In genomic region chr7:127685304-127686018, GRCm38 (mm10) we compare ENCODE assay signal across 10 mouse cellular contexts. TPM values are rescaled to one million over a fixed set of nuclear protein-coding genes. Genes with fewer than 3 reads are reported as not detected.
DNase-seq lines count a peak whose midpoint lies in the region; ATAC-seq and TF ChIP-seq lines count a peak whose summit lies in the region.
"Had no signal": no experiment of that assay in that cellular context is flagged by ENCODE, and none has a peak within 500 bp of the region (broad histone marks: within the 10 kb centered on the region; RNA-seq: fewer than 3 reads in every experiment).

No protein-coding gene starts in this region.

- no peak overlapping the region for H3K4me3 ChIP-seq in hindbrain, postnatal 0 days (ENCODE audit: low read length)
- no peak overlapping the region for H3K4me3 ChIP-seq in hindbrain, embryonic 11.5 days (ENCODE audit: low read depth, low read length)

- no peaks in the 10 kb centered on the region for H3K36me3 ChIP-seq in hindbrain, postnatal 0 days (ENCODE audit: insufficient read depth, low read length)
- H3K36me3 ChIP-seq in hindbrain, embryonic 11.5 days (ENCODE audit: control insufficient read depth, insufficient read depth, low read length): no peaks in the 10 kb centered on the region

- H3K4me1 ChIP-seq in hindbrain, postnatal 0 days (ENCODE audit: insufficient read depth, low read length): no peaks in the 10 kb centered on the region
- no peaks in the 10 kb centered on the region for H3K4me1 ChIP-seq in hindbrain, embryonic 11.5 days (replicated peaks; ENCODE audit: control insufficient read depth, insufficient read depth, low read length)

- no peaks in the 10 kb centered on the region for H3K27me3 ChIP-seq in hindbrain, postnatal 0 days (ENCODE audit: insufficient read depth, low read length)
- no peaks in the 10 kb centered on the region for H3K27me3 ChIP-seq in hindbrain, embryonic 11.5 days (ENCODE audit: control insufficient read depth, insufficient read depth, low read length)

- WGBS in hindbrain, postnatal 0 days: 58% methylated on average over 14 of the region's 14 CpGs
- 69% methylated on average over 14 of the region's 14 CpGs for WGBS in hindbrain, embryonic 11.5 days

- no peak overlapping the region for H3K4me2 ChIP-seq in hindbrain, postnatal 0 days (ENCODE audit: low read depth, low read length)
- H3K4me2 ChIP-seq in hindbrain, embryonic 11.5 days (replicated peaks; ENCODE audit: low read depth, low read length): no peak overlapping the region

- H3K9me3 ChIP-seq in hindbrain, postnatal 0 days (ENCODE audit: low read length): no peaks in the 10 kb centered on the region
- no peaks in the 10 kb centered on the region for H3K9me3 ChIP-seq in hindbrain, embryonic 11.5 days (ENCODE audit: control insufficient read depth, low read length)

- TF ChIP-seq CTCF in hindbrain, postnatal 0 days (IDR thresholded peaks at IDR 0.05; ENCODE audit: low read depth): no peak

- DNase-seq in hindbrain, postnatal 0 days (ENCODE audit: low spot score): peak; percentile 28
- no peak for DNase-seq in hindbrain, embryonic 11.5 days (ENCODE audit: low spot score)
- DNase-seq in Muller cell, postnatal 12 days (ENCODE audit: inconsistent ontology term): peak; percentile 73
- peak; percentile 66 for DNase-seq in gastrocnemius, postnatal 14 days
- peak; percentile 25 for DNase-seq in lung, postnatal 14 days
- DNase-seq in layer of hippocampus, adult 9-10 months (ENCODE audit: low spot score): no peak
- DNase-seq in right cerebral cortex, adult 18-20 months: no peak
- DNase-seq: adrenal gland, adult 8-10 months had no signal

- no peak for ATAC-seq in hindbrain, postnatal 0 days
- no peak for ATAC-seq in hindbrain, embryonic 11.5 days (ENCODE audit: low FRiP score)
- ATAC-seq in granulocyte monocyte progenitor cell, adult 5-6 weeks (replicated peaks; ENCODE audit: poor library complexity, severe bottlenecking): no peak

- no peak overlapping the region for H3K27ac ChIP-seq in hindbrain, postnatal 0 days
- H3K27ac ChIP-seq in hindbrain, embryonic 11.5 days (ENCODE audit: low read depth, low read length): no peak overlapping the region
- H3K27ac ChIP-seq: kidney, postnatal 0 days had no signal

- no peak overlapping the region for H3K9ac ChIP-seq in hindbrain, postnatal 0 days (replicated peaks; ENCODE audit: low read length)
- no peak overlapping the region for H3K9ac ChIP-seq in hindbrain, embryonic 11.5 days (ENCODE audit: low read depth, low read length)

- intact Hi-C loops in gastrocnemius, postnatal 14 days (cut with DNase I; ENCODE audit: low total_unique reads): no loop called here

RNA-seq across cellular contexts. Expression of gene Bcl7c, which starts 23.3 kb away (rescaled TPM):
- total RNA-seq in hindbrain, postnatal 0 days (2014; rRNA removed): 86.8 and 105 TPM in 2 replicates
- polyA plus RNA-seq in hindbrain, postnatal 0 days (2015; fragmentation: Nextera tagmentation; extraction: Ambion mirVana): 48.8 and 50.9 TPM in 2 replicates
- 58.4 and 61.5 TPM in 2 replicates for polyA plus RNA-seq in hindbrain, embryonic 11.5 days (2014; fragmentation: Nextera tagmentation; extraction: Ambion mirVana)
- 10 to 100 TPM; 44.8 to 65.7 TPM for total RNA-seq in gastrocnemius, postnatal 14 days (2021)
- total RNA-seq in granulocyte monocyte progenitor cell, adult 5-6 weeks (2014; fragmentation: Nextera tagmentation): 50.9 and 81.5 TPM in 2 replicates
- total RNA-seq in granulocyte monocyte progenitor cell, adult 5-6 weeks (2017): 39.3 and 57.5 TPM in 2 replicates

RNA-seq across cellular contexts. Expression of gene Ctf1, which starts 27.1 kb away (rescaled TPM):
- total RNA-seq in hindbrain, postnatal 0 days (2014; rRNA removed): 9.0 and 10.7 TPM in 2 replicates
- 3.8 and 4.0 TPM in 2 replicates for polyA plus RNA-seq in hindbrain, postnatal 0 days (2015; fragmentation: Nextera tagmentation; extraction: Ambion mirVana)
- 6.8 and 9.2 TPM in 2 replicates for polyA plus RNA-seq in hindbrain, embryonic 11.5 days (2014; fragmentation: Nextera tagmentation; extraction: Ambion mirVana)
- total RNA-seq in gastrocnemius, postnatal 14 days (2021): 10 to 100 TPM; 12.1 to 14.6 TPM
- total RNA-seq in granulocyte monocyte progenitor cell, adult 5-6 weeks (2014; fragmentation: Nextera tagmentation): 0.73 and 1.2 TPM in 2 replicates
- total RNA-seq in granulocyte monocyte progenitor cell, adult 5-6 weeks (2017): 0.90 and 3.2 TPM in 2 replicates

RNA-seq across cellular contexts. Expression of gene Ctf2, which starts 46.5 kb away (rescaled TPM):
- total RNA-seq in hindbrain, postnatal 0 days (2014; rRNA removed): not detected in 2 replicates
- 0.13 TPM in 1 of 2 replicates, not detected in the other for polyA plus RNA-seq in hindbrain, postnatal 0 days (2015; fragmentation: Nextera tagmentation; extraction: Ambion mirVana)
- polyA plus RNA-seq in hindbrain, embryonic 11.5 days (2014; fragmentation: Nextera tagmentation; extraction: Ambion mirVana): 0.15 and 0.22 TPM in 2 replicates
- total RNA-seq in gastrocnemius, postnatal 14 days (2021): not detected
- total RNA-seq in granulocyte monocyte progenitor cell, adult 5-6 weeks (2014; fragmentation: Nextera tagmentation): not detected in 2 replicates
- total RNA-seq in granulocyte monocyte progenitor cell, adult 5-6 weeks (2017): 0.31 TPM in 1 of 2 replicates, not detected in the other
- total RNA-seq: adrenal gland, adult 8-10 months had no signal
- polyA plus RNA-seq: kidney, postnatal 0 days had no signal

RNA-seq across cellular contexts. Expression of gene Fbxl19, which starts 58.9 kb away (rescaled TPM):
- 191 and 192 TPM in 2 replicates for total RNA-seq in hindbrain, postnatal 0 days (2014; rRNA removed)
- polyA plus RNA-seq in hindbrain, postnatal 0 days (2015; fragmentation: Nextera tagmentation; extraction: Ambion mirVana): 6.8 and 7.0 TPM in 2 replicates
- polyA plus RNA-seq in hindbrain, embryonic 11.5 days (2014; fragmentation: Nextera tagmentation; extraction: Ambion mirVana): 6.2 and 10.7 TPM in 2 replicates
- 1 to 10 TPM; 2.4 to 3.1 TPM for total RNA-seq in gastrocnemius, postnatal 14 days (2021)
- 11.1 and 11.7 TPM in 2 replicates for total RNA-seq in granulocyte monocyte progenitor cell, adult 5-6 weeks (2014; fragmentation: Nextera tagmentation)
- total RNA-seq in granulocyte monocyte progenitor cell, adult 5-6 weeks (2017): 13.8 and 17.7 TPM in 2 replicates

Comparison
In these comparisons a context has a peak if more than half of its experiments do, and no peak if none do; other contexts are left out.
1. DNase-seq: peak in hindbrain, postnatal 0 days (single experiment), Muller cell, postnatal 12 days (single experiment), gastrocnemius, postnatal 14 days (single experiment) and lung, postnatal 14 days (single experiment); none in hindbrain, embryonic 11.5 days (single experiment), layer of hippocampus, adult 9-10 months (single experiment) and right cerebral cortex, adult 18-20 months (single experiment).